Mouse (Mus musculus) limb, embryonic 14.5 days (tissue): ENCODE data around the gene Abhd11. TPM values are rescaled to one million over a fixed set of nuclear protein-coding genes. Genes with fewer than 3 reads are reported as not detected.

ENCODE experiments used
- ATAC-seq: fragments of 200-750 bp; cut with Nextera tagmentation; 2 replicates; pipeline ENCODE4 v1.8.0; 2017; ENCODE audit warnings: low read depth, moderate number of reproducible peaks, moderate TSS enrichment; ENCODE audit not compliant: low FRiP score
- DNase-seq: peaks from one replicate; pipeline ENCODE4 v3.0.0-alpha.2; 2015; ENCODE audit warnings: low spot score
- H3K27ac ChIP-seq: fragments of 300-500 bp; sonication (generic); replicated peaks from 2 replicates; pipeline ENCODE4 v1.5.1; 2014; ENCODE audit warnings: low read depth, mild to moderate bottlenecking, low read length, moderate library complexity, mixed read lengths
- H3K27me3 ChIP-seq: fragments of 300-500 bp; sonication (generic); 2 replicates; pipeline ENCODE4 v1.6.1; 2014; ENCODE audit warnings: low read length, mixed read lengths; ENCODE audit not compliant: control insufficient read depth, insufficient read depth
- H3K36me3 ChIP-seq: fragments of 300-500 bp; sonication (generic); 2 replicates; pipeline ENCODE4 v1.6.1; 2014; ENCODE audit warnings: mild to moderate bottlenecking, low read length, moderate library complexity, mixed read lengths; ENCODE audit not compliant: control insufficient read depth, insufficient read depth
- H3K4me1 ChIP-seq: fragments of 300-500 bp; sonication (generic); 2 replicates; pipeline ENCODE4 v1.6.1; 2014; ENCODE audit warnings: antibody characterized with exemption, low read length, mixed read lengths; ENCODE audit not compliant: control insufficient read depth, insufficient read depth
- H3K4me2 ChIP-seq: fragments of 300-500 bp; sonication (generic); replicated peaks from 2 replicates; pipeline ENCODE4 v1.6.1; 2014; ENCODE audit warnings: low read depth, mild to moderate bottlenecking, low read length, moderate library complexity; ENCODE audit not compliant: severe bottlenecking
- H3K4me3 ChIP-seq: fragments of 300-500 bp; sonication (generic); replicated peaks from 2 replicates; pipeline ENCODE4 v1.5.1; 2014; ENCODE audit warnings: low read length
- H3K9ac ChIP-seq: fragments of 300-500 bp; sonication (generic); 2 replicates; pipeline ENCODE4 v1.6.1; 2014; ENCODE audit warnings: mild to moderate bottlenecking, low read depth, low read length, moderate library complexity; ENCODE audit not compliant: severe bottlenecking
- H3K9me3 ChIP-seq: fragments of 300-500 bp; sonication (generic); 2 replicates; pipeline ENCODE4 v1.6.1; 2016; ENCODE audit warnings: low read length; ENCODE audit not compliant: control insufficient read depth
- POLR2A ChIP-seq: fragments of 200-500 bp; IDR thresholded peaks from 2 replicates; pipeline ENCODE4 v1.8.0; 2012; ENCODE audit warnings: inconsistent platforms, mild to moderate bottlenecking, moderate library complexity, borderline replicate concordance; ENCODE audit not compliant: insufficient read depth, insufficient read length; ENCODE audit errors: extremely low read depth
- WGBS: fragments of 180-500 bp; shearing (Covaris S2); extraction: QIAGEN DNeasy Blood & Tissue Kit; methylation state at CpG from one replicate; pipeline ENCODE4 v1.1.7; 2014; 5-methylcytosine and 5-hydroxymethylcytosine counted together
- polyA plus RNA-seq, 2 experiments: library from polyadenylated mRNA; depleted of rRNA in 1 of 2; stranded (reverse) in 1 of 2; unstranded in 1 of 2; fragments of >200 nt; fragmentation: Nextera tagmentation in 1 of 2; extraction: Ambion mirVana in 1 of 2; gene quantifications; 2 replicates each; pipeline versions ENCODE4 v1.2.1 to v1.2.3; 2012 to 2014

Abhd11 gene
- polyA plus RNA-seq, 2 experiments: 67.4 to 83.2 TPM

- ATAC-seq (no peak), DNase-seq (peak; percentile 58)
- no peak for TF ChIP-seq POLR2A
- no peaks in the 10 kb centered on the region for H3K36me3 ChIP-seq
- H3K4me2 ChIP-seq: peak overlapping the region; percentile 28; the same call in 1 of the 2 replicates
- no peak overlapping the region for H3K4me3 ChIP-seq
- no peaks in the 10 kb centered on the region for H3K27me3 ChIP-seq
- H3K4me1 ChIP-seq: peaks cover 10% of the 10 kb centered on the region; the same call in 1 of the 2 replicates
- no peaks in the 10 kb centered on the region for H3K9me3 ChIP-seq
- H3K9ac ChIP-seq: 0 out of 2 replicates have a peak overlapping the region, but pooled peaks have one; percentile 17
- WGBS: 5% methylated on average over 16 of the region's 16 CpGs
- no peak overlapping the region for H3K27ac ChIP-seq
Observed at GRCm38 (mm10) chr5:135012671-135013441, 3.9 kb downstream of the Abhd11 start.

DNA sequence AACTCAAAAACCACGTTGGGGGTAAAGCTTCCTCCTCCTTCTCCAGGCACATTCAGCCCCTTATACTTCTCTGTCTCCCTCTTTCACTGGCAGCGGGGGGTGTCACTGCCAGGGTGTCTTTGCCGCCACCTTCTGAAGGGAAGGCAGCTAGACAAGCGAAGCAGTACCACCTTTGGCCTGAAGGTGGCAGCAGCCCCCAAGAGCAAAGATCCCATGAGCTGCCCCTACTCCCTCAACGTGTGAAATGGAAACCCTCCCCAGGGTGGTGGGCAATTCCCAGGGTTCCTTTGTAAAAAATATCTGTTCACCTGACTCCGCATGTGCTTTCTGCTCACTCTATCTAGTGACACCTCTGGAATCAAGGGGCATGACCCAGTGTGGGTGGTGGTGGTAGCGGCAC lies 6.5 kb downstream of the Abhd11 start:
- TF ChIP-seq POLR2A: no peak
- Histone ChIP-seq H3K4me3 (no peak overlapping the region), H3K9me3 (no peaks in the 10 kb centered on the region), H3K4me1 (peaks cover 2% of the 10 kb centered on the region; the same call in 1 of the 2 replicates), H3K9ac (no peak overlapping the region), H3K27ac (no peak overlapping the region), H3K4me2 (no peak overlapping the region), H3K36me3 (no peaks in the 10 kb centered on the region), H3K27me3 (no peaks in the 10 kb centered on the region)
- ATAC-seq: no peak
- peak; percentile 76 for DNase-seq
- 13% methylated on average over 7 of the region's 7 CpGs for WGBS

- H3K36me3 ChIP-seq: no peaks in the 10 kb centered on the region
- H3K9ac ChIP-seq: no peak overlapping the region
- no peak overlapping the region for H3K27ac ChIP-seq
- H3K4me2 ChIP-seq: no peak overlapping the region
- H3K27me3 ChIP-seq: no peaks in the 10 kb centered on the region
- H3K9me3 ChIP-seq: no peaks in the 10 kb centered on the region
- no peak for DNase-seq
- peaks cover 2% of the 10 kb centered on the region; the same call in 1 of the 2 replicates for H3K4me1 ChIP-seq
- no peak for TF ChIP-seq POLR2A
- 52% methylated on average over 4 of the region's 4 CpGs for WGBS
- no peak overlapping the region for H3K4me3 ChIP-seq
- ATAC-seq: no peak
Observed at GRCm38 (mm10) chr5:135016224-135016759, 7.3 kb downstream of the Abhd11 start.

DNA sequence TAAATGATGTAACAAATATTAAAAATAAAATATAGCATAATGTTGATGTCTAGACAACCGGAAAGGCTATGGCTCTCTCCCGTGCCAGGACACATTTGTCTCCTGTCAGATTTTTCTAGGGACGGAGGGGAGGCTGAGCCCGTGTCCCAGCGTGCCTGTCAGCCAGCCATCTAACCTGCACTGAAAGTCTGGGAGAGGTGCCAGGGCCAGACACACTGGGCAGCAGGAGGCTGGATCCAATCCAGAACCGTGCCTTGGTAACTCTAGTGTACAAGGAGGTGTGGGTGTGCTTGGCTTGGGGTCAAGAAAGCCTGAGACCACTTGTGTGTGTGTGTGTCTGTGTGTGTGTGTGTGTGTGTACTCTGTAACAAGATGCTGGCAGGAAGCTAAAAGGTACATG lies 12.9 kb downstream of the Abhd11 start:
- Histone ChIP-seq H3K4me3 (no peak overlapping the region), H3K4me2 (no peak overlapping the region), H3K9me3 (no peaks in the 10 kb centered on the region), H3K27ac (no peak overlapping the region), H3K4me1 (peaks cover 34% of the 10 kb centered on the region), H3K27me3 (no peaks in the 10 kb centered on the region), H3K9ac (no peak overlapping the region), H3K36me3 (no peaks in the 10 kb centered on the region)
- DNase-seq: peak; percentile 54
- WGBS: 62% methylated on average over 6 of the region's 6 CpGs
- ATAC-seq: no peak
- TF ChIP-seq POLR2A: no peak

- no peak for TF ChIP-seq POLR2A
- H3K4me1 ChIP-seq: peaks cover 36% of the 10 kb centered on the region
- no peaks in the 10 kb centered on the region for H3K9me3 ChIP-seq
- 2% methylated on average over 51 of the region's 61 CpGs for WGBS
- H3K27me3 ChIP-seq: no peaks in the 10 kb centered on the region
- ATAC-seq (peak; percentile 98), DNase-seq (peak; percentile 95)
- no peaks in the 10 kb centered on the region for H3K36me3 ChIP-seq
- H3K9ac ChIP-seq: peak within 1 kb of the TSS; percentile 71
- peak within 1 kb of the TSS; percentile 68 for H3K4me3 ChIP-seq
- H3K4me2 ChIP-seq: peak within 1 kb of the TSS; percentile 92
- H3K27ac ChIP-seq: 0 out of 2 replicates have a peak within 1 kb of the TSS, but pooled peaks have one; percentile 19
Observed at GRCm38 (mm10) chr5:135023344-135024173, 14.6 kb downstream of the Abhd11 start, which contains the start of gene Stx1a. Gene Stx1a (plus strand): TSS chr5:135023482.
